Mouse (Mus musculus) heart, embryonic 13.5 days (tissue): ENCODE results near the gene Sspo. TPM values are rescaled to one million over a fixed set of nuclear protein-coding genes. Genes with fewer than 3 reads are reported as not detected.

ENCODE experiments used
- ATAC-seq: fragments of 200-750 bp; cut with Nextera tagmentation; 2 replicates; pipeline ENCODE4 v1.8.0; 2017; ENCODE audit warnings: moderate TSS enrichment; ENCODE audit not compliant: insufficient number of reproducible peaks, low FRiP score, low TSS enrichment; ENCODE audit errors: extremely low read depth
- H3K27ac ChIP-seq: fragments of 300-500 bp; sonication (generic); replicated peaks from 2 replicates; pipeline ENCODE4 v1.5.1; 2015; ENCODE audit warnings: moderate library complexity, mild to moderate bottlenecking, inconsistent platforms
- H3K27me3 ChIP-seq: fragments of 300-500 bp; sonication (generic); replicated peaks from 2 replicates; pipeline ENCODE4 v1.6.1; 2015; ENCODE audit warnings: mild to moderate bottlenecking, inconsistent platforms
- H3K36me3 ChIP-seq: fragments of 300-500 bp; sonication (generic); 2 replicates; pipeline ENCODE4 v1.6.1; 2015; ENCODE audit warnings: mild to moderate bottlenecking, inconsistent platforms
- H3K4me1 ChIP-seq: fragments of 300-500 bp; sonication (generic); 2 replicates; pipeline ENCODE4 v1.6.1; 2015; ENCODE audit warnings: inconsistent platforms
- H3K4me2 ChIP-seq: fragments of 300-500 bp; sonication (generic); 2 replicates; pipeline ENCODE4 v1.6.1; 2015; ENCODE audit warnings: inconsistent platforms, mild to moderate bottlenecking, moderate library complexity
- H3K4me3 ChIP-seq: fragments of 300-500 bp; sonication (generic); 2 replicates; pipeline ENCODE4 v1.5.1; 2015; ENCODE audit warnings: moderate library complexity, mild to moderate bottlenecking, inconsistent platforms
- H3K9ac ChIP-seq: fragments of 300-500 bp; sonication (generic); 2 replicates; pipeline ENCODE4 v1.6.1; 2015; ENCODE audit warnings: inconsistent platforms, mild to moderate bottlenecking, moderate library complexity
- H3K9me3 ChIP-seq: fragments of 300-500 bp; sonication (generic); 2 replicates; pipeline ENCODE4 v1.6.1; 2016; ENCODE audit warnings: inconsistent platforms
- WGBS: fragments of 180-500 bp; shearing (Covaris S2); methylation state at CpG from one replicate; pipeline ENCODE4 v1.1.7; 2015; ENCODE audit warnings: mixed read lengths; 5-methylcytosine and 5-hydroxymethylcytosine counted together
- polyA plus RNA-seq: library from polyadenylated mRNA; unstranded; fragments of >200 nt; fragmentation: Nextera tagmentation; extraction: Ambion mirVana; gene quantifications from 2 replicates; pipeline ENCODE4 v1.2.1, GENCODE M21; 2015

The Sspo gene
- 0.22 and 0.27 TPM in 2 replicates for polyA plus RNA-seq

GRCm38 (mm10) chr6:48447929-48448328, at the start of gene Sspo:
Gene Sspo, plus strand, starts transcription at chr6:48448229.
- WGBS: 67% methylated on average over 1 of the region's 1 CpGs
- Histone ChIP-seq H3K36me3 (peaks cover under 1% of the 10 kb centered on the region; the same call in 1 of the 2 replicates), H3K4me3 (no peak within 1 kb of the TSS), H3K4me1 (peaks cover 23% of the 10 kb centered on the region), H3K27me3 (no peaks in the 10 kb centered on the region; the same call in 1 of the 2 replicates), H3K9ac (no peak within 1 kb of the TSS), H3K9me3 (no peaks in the 10 kb centered on the region), H3K27ac (peak within 1 kb of the TSS; percentile 25; the same call in 1 of the 2 replicates), H3K4me2 (no peak within 1 kb of the TSS)
- no peak for ATAC-seq

GRCm38 (mm10) chr6:48399906-48400305, 48.1 kb upstream of the Sspo start:
- no peak for ATAC-seq
- Histone ChIP-seq H3K27ac (no peak overlapping the region), H3K4me2 (no peak overlapping the region), H3K4me3 (no peak overlapping the region), H3K9me3 (no peaks in the 10 kb centered on the region), H3K4me1 (peaks cover 64% of the 10 kb centered on the region), H3K36me3 (peaks cover 16% of the 10 kb centered on the region), H3K27me3 (no peaks in the 10 kb centered on the region), H3K9ac (no peak overlapping the region)
- 77% methylated on average over 5 of the region's 5 CpGs for WGBS

- H3K4me3 ChIP-seq: no peak overlapping the region
- WGBS: 85% methylated on average over 5 of the region's 5 CpGs
- H3K27me3 ChIP-seq: no peaks in the 10 kb centered on the region
- no peak overlapping the region for H3K9ac ChIP-seq
- no peak for ATAC-seq
- H3K9me3 ChIP-seq: no peaks in the 10 kb centered on the region
- peaks cover 57% of the 10 kb centered on the region for H3K36me3 ChIP-seq
- H3K4me1 ChIP-seq: peaks cover 32% of the 10 kb centered on the region
- H3K4me2 ChIP-seq: no peak overlapping the region
- H3K27ac ChIP-seq: no peak overlapping the region
These were observed 44.0 kb upstream of the Sspo start for GRCm38 (mm10) chr6:48404071-48404470.

GRCm38 (mm10) chr6:48409726-48410343, 38.2 kb upstream of the Sspo start:
- no peak overlapping the region for H3K4me2 ChIP-seq
- ATAC-seq: no peak
- peaks cover 99% of the 10 kb centered on the region for H3K36me3 ChIP-seq
- peaks cover 20% of the 10 kb centered on the region for H3K4me1 ChIP-seq
- 90% methylated on average over 4 of the region's 4 CpGs for WGBS
- H3K4me3 ChIP-seq: no peak overlapping the region
- H3K27me3 ChIP-seq: no peaks in the 10 kb centered on the region
- no peaks in the 10 kb centered on the region for H3K9me3 ChIP-seq
- no peak overlapping the region for H3K9ac ChIP-seq
- no peak overlapping the region for H3K27ac ChIP-seq

GRCm38 (mm10) chr6:48410551-48410950, 37.5 kb upstream of the Sspo start:
- Histone ChIP-seq H3K27ac (peak overlapping the region; percentile 72; the same call in 1 of the 2 replicates), H3K4me2 (no peak overlapping the region), H3K4me3 (no peak overlapping the region), H3K36me3 (peaks cover 99% of the 10 kb centered on the region), H3K27me3 (no peaks in the 10 kb centered on the region), H3K9ac (no peak overlapping the region), H3K4me1 (peaks cover 20% of the 10 kb centered on the region), H3K9me3 (no peaks in the 10 kb centered on the region)
- 82% methylated on average over 3 of the region's 3 CpGs for WGBS
- ATAC-seq: no peak

GRCm38 (mm10) chr6:48411193-48412092, 36.6 kb upstream of the Sspo start:
- WGBS: 58% methylated on average over 6 of the region's 6 CpGs
- H3K4me1 ChIP-seq: peaks cover 20% of the 10 kb centered on the region
- no peak overlapping the region for H3K4me2 ChIP-seq
- no peaks in the 10 kb centered on the region for H3K27me3 ChIP-seq
- H3K9ac ChIP-seq: no peak overlapping the region
- peak overlapping the region; percentile 72 for H3K27ac ChIP-seq
- H3K36me3 ChIP-seq: peaks cover 100% of the 10 kb centered on the region
- H3K4me3 ChIP-seq: no peak overlapping the region
- H3K9me3 ChIP-seq: no peaks in the 10 kb centered on the region
- ATAC-seq: no peak

- no peaks in the 10 kb centered on the region for H3K9me3 ChIP-seq
- 72% methylated on average over 4 of the region's 4 CpGs for WGBS
- ATAC-seq: no peak
These were observed 35.9 kb upstream of the Sspo start for GRCm38 (mm10) chr6:48412147-48412546.

GRCm38 (mm10) chr6:48412662-48413061, 35.4 kb upstream of the Sspo start:
- peaks cover 20% of the 10 kb centered on the region for H3K4me1 ChIP-seq
- H3K27me3 ChIP-seq: no peaks in the 10 kb centered on the region
- WGBS: 79% methylated on average over 3 of the region's 3 CpGs
- H3K4me3 ChIP-seq: no peak overlapping the region
- no peak overlapping the region for H3K27ac ChIP-seq
- H3K4me2 ChIP-seq: no peak overlapping the region
- H3K9me3 ChIP-seq: no peaks in the 10 kb centered on the region
- ATAC-seq: no peak
- H3K36me3 ChIP-seq: peaks cover 100% of the 10 kb centered on the region
- H3K9ac ChIP-seq: no peak overlapping the region

More at GRCm38 (mm10) chr6:48412147-48412546, 35.9 kb upstream of the Sspo start:
- H3K36me3 ChIP-seq: peaks cover 100% of the 10 kb centered on the region
- peaks cover 20% of the 10 kb centered on the region for H3K4me1 ChIP-seq
- H3K27me3 ChIP-seq: no peaks in the 10 kb centered on the region
- H3K9ac ChIP-seq: no peak overlapping the region
- H3K4me2 ChIP-seq: no peak overlapping the region
- H3K4me3 ChIP-seq: no peak overlapping the region
- H3K27ac ChIP-seq: peak overlapping the region; percentile 72

- no peak overlapping the region for H3K9ac ChIP-seq
- no peak for ATAC-seq
- H3K4me3 ChIP-seq: no peak overlapping the region
- no peaks in the 10 kb centered on the region for H3K9me3 ChIP-seq
- H3K4me1 ChIP-seq: peaks cover 20% of the 10 kb centered on the region
- H3K27me3 ChIP-seq: no peaks in the 10 kb centered on the region
- no peak overlapping the region for H3K27ac ChIP-seq
- WGBS: 73% methylated on average over 10 of the region's 10 CpGs
- H3K36me3 ChIP-seq: peaks cover 100% of the 10 kb centered on the region
- no peak overlapping the region for H3K4me2 ChIP-seq
These were observed 34.9 kb upstream of the Sspo start for GRCm38 (mm10) chr6:48413081-48413480.

- no peak overlapping the region for H3K9ac ChIP-seq
- no peaks in the 10 kb centered on the region for H3K27me3 ChIP-seq
- H3K36me3 ChIP-seq: peaks cover 91% of the 10 kb centered on the region
- no peak overlapping the region for H3K4me3 ChIP-seq
- H3K9me3 ChIP-seq: no peaks in the 10 kb centered on the region
- H3K27ac ChIP-seq: no peak overlapping the region
- H3K4me1 ChIP-seq: peaks cover 20% of the 10 kb centered on the region
- no peak overlapping the region for H3K4me2 ChIP-seq
- 81% methylated on average over 1 of the region's 1 CpGs for WGBS
- no peak for ATAC-seq
These were observed 33.1 kb upstream of the Sspo start for GRCm38 (mm10) chr6:48414886-48415285.

GRCm38 (mm10) chr6:48415636-48416035, 32.4 kb upstream of the Sspo start:
- H3K27me3 ChIP-seq: no peaks in the 10 kb centered on the region
- H3K36me3 ChIP-seq: peaks cover 84% of the 10 kb centered on the region
- ATAC-seq: no peak
- H3K4me3 ChIP-seq: no peak overlapping the region
- no peak overlapping the region for H3K4me2 ChIP-seq
- H3K9me3 ChIP-seq: no peaks in the 10 kb centered on the region
- no peak overlapping the region for H3K27ac ChIP-seq
- no peak overlapping the region for H3K9ac ChIP-seq
- 88% methylated on average over 7 of the region's 7 CpGs for WGBS
- peaks cover 20% of the 10 kb centered on the region for H3K4me1 ChIP-seq
